Mouse (Mus musculus) left cerebral cortex, postnatal 10 days (tissue): ENCODE results near the gene Pole4. TPM values are rescaled to one million over a fixed set of nuclear protein-coding genes. Genes with fewer than 3 reads are reported as not detected.

ENCODE experiments used
- DNase-seq, 2 experiments: peaks; one replicate each; pipeline ENCODE4 v3.0.0; 2021 to 2022; ENCODE audit warnings: low spot score in 2 of 2, mixed read lengths in 1 of 2; ENCODE audit errors: extremely low spot score in 1 of 2
- intact Hi-C: fragments of 180-260 bp; cut with DNase I; formaldehyde crosslinking; loops from one replicate; pipeline ENCODE4 v1.15.1; 2025
- total RNA-seq, 2 experiments: library from RNA; stranded (reverse); gene quantifications; 2 replicates each; pipeline ENCODE4 v1.2.3; 2021

The Pole4 gene
- total RNA-seq, result 10 to 100 TPM; 47.6 to 53.1 TPM

DNA sequence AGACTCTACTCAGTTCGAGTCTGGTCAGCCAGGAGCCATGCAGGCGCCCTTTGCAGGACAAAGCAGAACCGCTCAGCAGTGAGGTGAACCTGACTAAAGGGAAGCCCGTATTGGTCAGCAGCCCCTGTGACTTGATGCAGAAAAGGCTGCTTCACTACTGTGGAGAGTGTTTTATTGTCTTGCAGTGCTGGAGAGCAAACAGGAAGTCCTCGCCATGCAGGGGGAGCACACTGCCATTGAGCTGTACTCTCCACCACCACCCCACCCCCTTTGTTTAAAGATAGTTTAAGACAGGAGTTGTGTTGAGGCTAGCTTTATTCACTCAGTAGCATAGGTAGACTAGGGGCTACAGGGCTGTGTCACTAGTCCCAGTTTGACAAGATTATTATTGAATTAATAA is at the start of gene Pole4:
TSS of gene Pole4 (minus strand) at position 145 of the 400 bp plus-strand sequence.
- intact Hi-C loops, result loop anchor here (10.0 kb wide), 2 partner anchors 410 to 590 kb away; no protein-coding TSS in a partner anchor
- DNase-seq, result no peak

DNA sequence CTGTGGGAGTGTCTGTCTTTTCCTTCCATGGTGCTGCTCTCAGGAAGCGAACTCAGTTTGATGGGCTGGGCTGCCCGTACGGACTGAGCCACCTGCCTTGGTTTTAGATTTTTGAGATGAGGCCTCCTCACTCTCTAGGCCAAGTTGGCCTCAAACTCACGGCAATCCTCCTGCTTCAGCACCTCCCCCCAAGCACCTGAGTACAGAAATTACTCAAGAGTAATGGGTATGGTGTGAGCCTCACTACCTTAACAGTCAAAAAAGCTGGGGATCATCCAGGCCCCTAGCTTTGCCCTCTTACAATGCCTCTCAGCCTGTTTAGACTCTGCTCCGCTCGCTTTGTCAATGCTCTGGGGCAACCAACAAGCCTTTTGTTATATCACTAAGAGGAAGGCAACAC is 49.6 kb upstream of the Pole4 start:
- DNase-seq, result no peak
- intact Hi-C loops, result no loop called here

GRCm38 (mm10) chr6:82753638-82754361 is 48.6 kb upstream of the Pole4 start:
- no peak for DNase-seq
- intact Hi-C loops, result no loop called here

GRCm38 (mm10) chr6:82753061-82753460 is 47.9 kb upstream of the Pole4 start:
- no peak for DNase-seq
- intact Hi-C loops, result no loop called here

GRCm38 (mm10) chr6:82751791-82752190 is 46.6 kb upstream of the Pole4 start:
- DNase-seq, result no peak
- intact Hi-C loops, result no loop called here

GRCm38 (mm10) chr6:82751031-82751430 is 45.9 kb upstream of the Pole4 start:
- intact Hi-C loops, result no loop called here
- DNase-seq, result peak in 1 of 2 experiments; percentile 63

DNA sequence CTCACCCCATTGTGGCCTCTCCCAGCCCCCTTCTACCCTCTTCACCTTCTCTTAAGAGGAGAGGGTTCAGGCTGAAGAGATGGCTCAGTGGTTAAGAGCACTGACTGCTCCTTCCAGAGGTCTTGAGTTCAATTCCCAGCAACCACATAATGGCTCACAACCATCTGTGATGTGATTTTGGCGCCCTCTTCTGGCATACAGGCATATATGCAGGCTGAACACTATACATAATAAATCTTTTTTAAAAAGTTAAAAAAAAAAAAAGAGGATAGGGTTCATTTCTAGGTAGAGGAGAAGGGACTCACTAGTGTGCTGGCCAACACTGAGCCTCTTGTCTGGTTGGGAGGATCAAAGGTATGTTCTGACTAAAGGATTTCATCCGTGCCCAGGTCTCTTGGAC is 44.9 kb upstream of the Pole4 start:
- intact Hi-C loops, result no loop called here
- no peak for DNase-seq

DNA sequence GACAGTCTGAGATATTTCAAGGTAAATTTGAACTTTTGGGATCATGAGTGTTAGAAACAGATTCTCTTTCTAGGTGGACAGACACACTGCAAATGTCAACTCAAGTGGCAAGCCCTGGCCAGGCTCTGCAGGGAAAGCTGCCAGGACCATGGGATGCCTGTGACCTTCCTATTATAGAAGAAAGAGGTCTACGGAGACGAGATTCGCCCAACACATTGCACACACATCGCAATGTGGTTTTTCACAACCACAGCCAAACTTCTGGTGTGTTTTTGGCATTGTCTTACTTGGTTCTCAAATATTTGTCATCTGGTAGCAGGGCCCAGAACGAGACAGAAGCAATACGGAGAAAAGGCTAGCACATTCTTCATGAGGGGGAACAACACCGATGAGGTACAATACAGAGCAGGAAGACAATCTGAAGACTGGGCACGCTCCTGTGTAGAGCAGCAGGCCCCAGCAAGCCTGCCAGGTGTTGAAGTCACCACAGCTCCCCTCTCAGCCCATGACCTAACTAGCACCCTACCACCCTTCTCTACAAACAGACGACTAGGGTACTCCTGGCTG is 43.0 kb upstream of the Pole4 start:
- DNase-seq, result no peak
- intact Hi-C loops, result no loop called here

GRCm38 (mm10) chr6:82747085-82747484 is 41.9 kb upstream of the Pole4 start:
- intact Hi-C loops, result no loop called here
- DNase-seq, result no peak

DNA sequence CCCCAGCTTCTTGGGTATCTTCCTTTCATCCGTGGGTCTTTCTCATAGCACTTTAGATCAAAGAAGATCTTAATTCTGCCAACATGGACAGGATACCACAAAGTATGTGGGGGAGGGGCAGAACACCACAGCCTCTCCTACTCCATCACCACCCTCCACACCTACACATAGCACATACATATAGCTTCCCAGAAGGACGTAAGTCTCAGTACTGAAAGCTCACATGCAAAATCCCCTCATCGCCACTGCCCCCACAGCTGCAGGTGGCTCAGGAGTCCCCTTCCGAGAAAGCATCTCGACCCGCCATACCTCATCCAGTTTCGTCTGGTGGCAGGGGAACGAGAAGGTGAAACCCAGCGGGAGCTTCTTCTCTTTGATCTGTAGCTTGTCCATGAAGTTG is 39.4 kb upstream of the Pole4 start:
- no peak for DNase-seq
- intact Hi-C loops, result no loop called here

GRCm38 (mm10) chr6:82741518-82741880 is 36.3 kb upstream of the Pole4 start:
- no peak for DNase-seq
- intact Hi-C loops, result loop anchor here (2.0 kb wide), 2 partner anchors 139 to 229 kb away; no protein-coding TSS in a partner anchor

GRCm38 (mm10) chr6:82740868-82741517 is 35.8 kb upstream of the Pole4 start:
- no peak for DNase-seq
- intact Hi-C loops, result loop anchor here (2.0 kb wide), 2 partner anchors 140 to 230 kb away; no protein-coding TSS in a partner anchor

GRCm38 (mm10) chr6:82740269-82740668 is 35.1 kb upstream of the Pole4 start:
- intact Hi-C loops, result loop anchor here (2.0 kb wide), 2 partner anchors 141 to 231 kb away; no protein-coding TSS in a partner anchor
- DNase-seq, result peak; percentile 36 to 61

DNA sequence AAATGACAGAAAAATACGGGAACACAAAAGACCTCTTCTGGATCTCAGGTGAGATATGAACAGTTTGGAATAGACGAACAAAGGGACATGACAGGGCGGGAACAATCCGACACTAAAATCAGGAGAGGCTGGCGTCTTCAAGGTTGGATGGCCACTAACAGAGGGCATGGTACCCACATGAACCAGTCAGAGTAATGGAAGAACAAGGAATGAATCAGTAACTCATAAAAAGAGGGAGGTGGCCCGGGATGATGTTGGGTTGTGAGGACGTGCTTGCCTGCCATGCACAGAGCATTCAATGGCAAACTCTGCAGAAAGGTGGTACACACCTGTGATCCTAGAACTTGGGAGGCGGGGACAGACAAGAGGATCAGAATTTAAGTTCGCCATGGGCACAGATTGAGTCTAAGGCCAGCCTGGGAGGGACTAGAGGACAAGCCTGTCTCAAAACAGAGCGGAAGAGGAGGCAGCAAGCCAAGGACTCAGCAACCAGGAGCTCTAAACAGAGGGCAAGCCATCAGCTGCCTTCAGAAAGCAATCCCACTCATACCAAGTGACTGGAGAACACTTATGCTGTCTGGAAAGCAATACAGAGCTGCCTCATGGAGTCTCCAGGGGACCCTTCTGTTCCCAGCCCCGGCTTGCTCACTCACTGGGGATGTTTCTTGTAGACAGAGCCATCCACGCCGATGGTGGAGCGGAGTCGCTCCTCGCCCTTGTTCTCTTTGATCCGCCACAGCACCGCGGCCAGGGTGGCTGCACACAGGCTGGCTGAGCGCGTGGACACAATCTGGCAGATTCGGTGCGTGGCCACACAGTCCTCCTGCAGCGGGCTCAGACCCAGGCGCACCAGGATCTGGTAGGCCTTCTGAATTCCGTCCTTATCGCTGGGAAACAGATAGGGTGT is 32.7 kb upstream of the Pole4 start:
- intact Hi-C loops, result loop anchor here (10.0 kb wide), 1 partner anchor 763 kb away; no protein-coding TSS in a partner anchor
- no peak for DNase-seq

- intact Hi-C loops, result loop anchor here (10.0 kb wide), 1 partner anchor 762 kb away; no protein-coding TSS in a partner anchor
- peak in 1 of 2 experiments; percentile 29 for DNase-seq
Measured at GRCm38 (mm10) chr6:82736626-82737600, 31.7 kb upstream of the Pole4 start.

- intact Hi-C loops, result loop anchor here (10.0 kb wide), 1 partner anchor 761 kb away; no protein-coding TSS in a partner anchor
- peak; percentile 31 to 33 for DNase-seq
Measured at GRCm38 (mm10) chr6:82735347-82735746, 30.2 kb upstream of the Pole4 start.

DNA sequence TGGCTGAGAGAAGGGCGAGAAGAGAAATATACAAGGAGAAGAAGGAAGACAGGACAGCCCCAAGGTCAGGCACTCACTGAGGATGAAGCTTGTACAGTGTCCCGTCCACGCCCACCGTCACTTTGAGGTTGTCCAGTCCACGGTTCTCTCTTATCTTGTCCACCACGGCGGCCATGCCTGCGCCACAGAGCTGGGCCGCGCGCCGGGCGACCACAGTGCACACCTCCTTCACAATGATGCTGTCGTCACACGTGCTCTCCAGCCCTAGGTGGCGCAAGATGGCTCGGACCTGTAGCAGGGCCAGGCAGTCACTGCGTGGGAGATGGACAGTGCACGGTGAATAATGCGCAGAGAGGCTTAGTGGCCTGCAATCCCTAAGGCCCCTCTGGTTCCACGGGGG is 23.5 kb upstream of the Pole4 start:
- intact Hi-C loops, result no loop called here
- DNase-seq, result no peak

DNA sequence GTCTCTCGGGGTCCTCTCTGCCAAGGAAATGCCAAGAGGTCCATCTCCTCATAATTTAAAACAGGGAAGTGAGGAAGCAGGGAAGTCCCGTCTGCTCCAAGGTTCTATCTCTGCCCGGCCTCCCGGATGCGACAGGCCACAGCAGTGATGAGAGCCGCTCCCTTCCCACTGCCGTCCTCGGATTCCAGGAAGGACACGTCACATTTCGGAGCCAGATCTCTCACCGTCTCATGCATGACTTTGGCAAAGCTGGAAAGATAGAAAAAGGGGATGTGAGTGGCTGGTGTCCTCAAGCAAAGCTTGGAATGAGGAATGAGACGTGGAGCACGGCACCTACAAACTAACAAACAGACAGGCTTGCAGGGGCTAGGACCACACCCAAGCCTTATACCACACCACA is 22.0 kb upstream of the Pole4 start:
- intact Hi-C loops, result no loop called here
- no peak for DNase-seq
